Mouse (Mus musculus): ENCODE results near the gene Tmem210.

DNA sequence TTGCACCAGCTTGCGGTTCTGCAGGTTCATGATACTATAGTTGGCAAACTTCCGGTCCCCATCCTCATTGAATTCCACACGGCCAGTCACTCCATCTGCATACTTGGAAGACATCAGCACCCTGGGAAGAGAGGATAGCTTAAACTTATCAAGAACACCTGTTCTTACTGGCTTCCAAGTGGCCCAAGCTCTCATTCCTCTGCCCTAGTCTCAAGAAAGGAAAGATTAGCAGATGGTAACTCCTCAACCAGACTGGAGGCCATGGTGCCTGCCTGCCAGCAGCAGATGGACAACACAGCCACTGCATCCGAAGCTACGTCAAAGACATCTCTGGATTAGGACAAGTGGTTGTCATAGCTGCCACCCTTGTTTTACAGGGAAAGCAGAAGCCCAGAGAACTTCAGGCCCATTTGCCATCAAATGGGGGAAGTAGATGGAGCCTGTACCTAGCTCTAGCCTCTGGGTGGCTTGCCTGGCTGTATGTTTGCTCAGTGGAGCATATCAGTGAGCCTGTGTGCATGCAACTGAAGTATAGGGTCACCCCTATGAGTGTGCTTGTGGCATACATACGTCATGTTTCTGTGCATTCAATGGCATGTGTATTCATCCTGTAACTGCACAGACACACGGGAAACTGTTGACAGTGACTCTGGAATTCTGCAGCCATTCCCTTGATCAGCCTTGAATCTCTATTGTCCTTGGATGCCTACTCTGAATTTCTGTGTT, 16.1 kb downstream of the Tmem210 start:
- TF ChIP-seq POLR2A (IDR thresholded peaks at IDR 0.05; ENCODE audit: low read depth, low read length) (no peak), CTCF (IDR thresholded peaks at IDR 0.05; ENCODE audit: extremely low read depth, insufficient read length, insufficient replicate concordance, low read depth, low read length) (no peak)
